ENCODE assay signal across 8 mouse cellular contexts in genomic region chr8:88244298-88244697, GRCm38 (mm10). TPM values are rescaled to one million over a fixed set of nuclear protein-coding genes. Genes with fewer than 3 reads are reported as not detected.
DNase-seq lines count a peak whose midpoint lies in the region; ATAC-seq and TF ChIP-seq lines count a peak whose summit lies in the region.

No protein-coding gene starts in this region.

- 73% methylated on average over 4 of the region's 4 CpGs for WGBS in embryonic facial prominence, embryonic 11.5 days
- WGBS in intestine, embryonic 16.5 days = 83% methylated on average over 4 of the region's 4 CpGs
- 62% methylated on average over 4 of the region's 4 CpGs for WGBS in liver, embryonic 12.5 days (ENCODE audit: insufficient replicate concordance)
- WGBS in neural tube, embryonic 15.5 days = 84% methylated on average over 4 of the region's 4 CpGs

- peak; percentile 77; the same call in 1 of the 2 replicates for TF ChIP-seq CTCF in testis, adult 2 months (IDR thresholded peaks at IDR 0.05; ENCODE audit: control insufficient read depth, insufficient read depth, insufficient replicate concordance, low read depth, low read length)

- H3K27me3 ChIP-seq in testis, adult 2 months (ENCODE audit: control insufficient read depth, insufficient read depth, low read length) = no peaks in the 10 kb centered on the region
- no peaks in the 10 kb centered on the region for H3K27me3 ChIP-seq in embryonic facial prominence, embryonic 11.5 days (ENCODE audit: control insufficient read depth, insufficient read depth, low read length)
- H3K27me3 ChIP-seq in intestine, embryonic 16.5 days (replicated peaks; ENCODE audit: control insufficient read depth, insufficient read depth, low read length) = no peaks in the 10 kb centered on the region
- no peaks in the 10 kb centered on the region for H3K27me3 ChIP-seq in liver, embryonic 12.5 days (replicated peaks)
- no peaks in the 10 kb centered on the region for H3K27me3 ChIP-seq in neural tube, embryonic 15.5 days (replicated peaks)

- H3K9me3 ChIP-seq in embryonic facial prominence, embryonic 11.5 days (replicated peaks; ENCODE audit: control insufficient read depth, low read length) = no peaks in the 10 kb centered on the region
- no peaks in the 10 kb centered on the region for H3K9me3 ChIP-seq in intestine, embryonic 16.5 days (ENCODE audit: control insufficient read depth, low read length)
- H3K9me3 ChIP-seq in liver, embryonic 12.5 days (replicated peaks) = no peaks in the 10 kb centered on the region
- no peaks in the 10 kb centered on the region for H3K9me3 ChIP-seq in neural tube, embryonic 15.5 days (replicated peaks)

- H3K4me3 ChIP-seq in testis, adult 2 months (ENCODE audit: control insufficient read depth, low read depth, low read length) = no peak overlapping the region
- no peak overlapping the region for H3K4me3 ChIP-seq in embryonic facial prominence, embryonic 11.5 days (ENCODE audit: low read depth, low read length)
- H3K4me3 ChIP-seq in intestine, embryonic 16.5 days (ENCODE audit: low read length) = no peak overlapping the region
- H3K4me3 ChIP-seq in liver, embryonic 12.5 days = no peak overlapping the region
- no peak overlapping the region for H3K4me3 ChIP-seq in neural tube, embryonic 15.5 days (replicated peaks)

- no peak overlapping the region for H3K27ac ChIP-seq in testis, adult 2 months (ENCODE audit: control insufficient read depth, insufficient read depth, low read depth, low read length)
- H3K27ac ChIP-seq in embryonic facial prominence, embryonic 11.5 days (replicated peaks; ENCODE audit: low read depth, low read length) = no peak overlapping the region
- no peak overlapping the region for H3K27ac ChIP-seq in intestine, embryonic 16.5 days (ENCODE audit: low read length)
- no peak overlapping the region for H3K27ac ChIP-seq in liver, embryonic 12.5 days
- H3K27ac ChIP-seq in neural tube, embryonic 15.5 days (replicated peaks) = no peak overlapping the region

- ATAC-seq in embryonic facial prominence, embryonic 11.5 days (replicated peaks; ENCODE audit: insufficient number of reproducible peaks, low FRiP score, low TSS enrichment, low read depth) = no peak
- ATAC-seq in intestine, embryonic 16.5 days = peak; percentile 76
- peak; percentile 76 for ATAC-seq in liver, embryonic 12.5 days
- ATAC-seq in neural tube, embryonic 15.5 days (ENCODE audit: low FRiP score) = 0 out of 2 replicates have a peak, but pooled peaks have one; percentile 78

- H3K9ac ChIP-seq in embryonic facial prominence, embryonic 11.5 days (replicated peaks; ENCODE audit: low read length) = no peak overlapping the region
- no peak overlapping the region for H3K9ac ChIP-seq in intestine, embryonic 16.5 days (ENCODE audit: low read depth, low read length)
- H3K9ac ChIP-seq in liver, embryonic 12.5 days = no peak overlapping the region
- no peak overlapping the region for H3K9ac ChIP-seq in neural tube, embryonic 15.5 days (replicated peaks)

- TF ChIP-seq POLR2A in testis, adult 2 months (IDR thresholded peaks at IDR 0.05; ENCODE audit: control insufficient read depth, low read depth, low read length) = no peak

- H3K36me3 ChIP-seq in testis, adult 2 months (ENCODE audit: control insufficient read depth, insufficient read depth, low read length) = peaks cover 3% of the 10 kb centered on the region
- no peaks in the 10 kb centered on the region for H3K36me3 ChIP-seq in embryonic facial prominence, embryonic 11.5 days (replicated peaks; ENCODE audit: control insufficient read depth, insufficient read depth, low read depth, low read length)
- no peaks in the 10 kb centered on the region for H3K36me3 ChIP-seq in intestine, embryonic 16.5 days (ENCODE audit: control insufficient read depth, insufficient read depth, low read length)
- peaks cover 53% of the 10 kb centered on the region for H3K36me3 ChIP-seq in liver, embryonic 12.5 days
- H3K36me3 ChIP-seq in neural tube, embryonic 15.5 days = peaks cover 25% of the 10 kb centered on the region

- H3K4me2 ChIP-seq in embryonic facial prominence, embryonic 11.5 days (ENCODE audit: low read depth, low read length) = no peak overlapping the region
- H3K4me2 ChIP-seq in intestine, embryonic 16.5 days (ENCODE audit: low read depth, low read length) = no peak overlapping the region
- no peak overlapping the region for H3K4me2 ChIP-seq in liver, embryonic 12.5 days
- no peak overlapping the region for H3K4me2 ChIP-seq in neural tube, embryonic 15.5 days

- H3K4me1 ChIP-seq in testis, adult 2 months (ENCODE audit: control insufficient read depth, insufficient read depth, low read length) = no peaks in the 10 kb centered on the region
- H3K4me1 ChIP-seq in embryonic facial prominence, embryonic 11.5 days (ENCODE audit: control insufficient read depth, insufficient read depth, low read length) = no peaks in the 10 kb centered on the region
- H3K4me1 ChIP-seq in intestine, embryonic 16.5 days (ENCODE audit: control insufficient read depth, insufficient read depth, low read length) = no peaks in the 10 kb centered on the region
- peaks cover 13% of the 10 kb centered on the region for H3K4me1 ChIP-seq in liver, embryonic 12.5 days
- H3K4me1 ChIP-seq in neural tube, embryonic 15.5 days = 0 out of 2 replicates have a peak, but pooled peaks cover 3% of the 10 kb centered on the region

- DNase-seq in testis, postnatal 14 days (ENCODE audit: low spot score) = no peak
- DNase-seq in adrenal gland, postnatal 10 days = peak; percentile 70
- peak; percentile 62 for DNase-seq in embryonic facial prominence, embryonic 11.5 days (ENCODE audit: low spot score)
- peak; percentile 75 for DNase-seq in thymus, postnatal 4 days

RNA-seq across cellular contexts. Expression of gene Adcy7, which starts 27.9 kb away (rescaled TPM):
- 4.6 and 5.4 TPM in 2 replicates for polyA plus RNA-seq in testis, adult 2 months (2012; rRNA removed)
- total RNA-seq in adrenal gland, postnatal 10 days (2021) = 10 to 100 TPM in 1 of 2 experiments, 1 to 10 TPM in 1; 8.1 to 10.1 TPM
- polyA plus RNA-seq in embryonic facial prominence, embryonic 11.5 days (2014; fragmentation: Nextera tagmentation; extraction: Ambion mirVana) = 2.1 and 2.4 TPM in 2 replicates
- 2.7 and 2.9 TPM in 2 replicates for polyA plus RNA-seq in intestine, embryonic 16.5 days (2015; fragmentation: Nextera tagmentation; extraction: Ambion mirVana)
- 38.0 and 41.6 TPM in 2 replicates for polyA plus RNA-seq in liver, embryonic 12.5 days (2016; fragmentation: Nextera tagmentation; extraction: Ambion mirVana)
- 6.0 and 10.7 TPM in 2 replicates for polyA plus RNA-seq in neural tube, embryonic 15.5 days (2015; fragmentation: Nextera tagmentation; extraction: Ambion mirVana)

RNA-seq across cellular contexts. Expression of gene Tent4b, which starts 45.3 kb away (rescaled TPM):
- 83.1 and 92.8 TPM in 2 replicates for polyA plus RNA-seq in testis, adult 2 months (2012; rRNA removed)
- 10 to 100 TPM; 25.4 to 30.2 TPM for total RNA-seq in adrenal gland, postnatal 10 days (2021)
- polyA plus RNA-seq in embryonic facial prominence, embryonic 11.5 days (2014; fragmentation: Nextera tagmentation; extraction: Ambion mirVana) = 10.0 and 12.0 TPM in 2 replicates
- 3.4 and 4.2 TPM in 2 replicates for polyA plus RNA-seq in intestine, embryonic 16.5 days (2015; fragmentation: Nextera tagmentation; extraction: Ambion mirVana)
- 8.7 TPM in 2 replicates for polyA plus RNA-seq in liver, embryonic 12.5 days (2016; fragmentation: Nextera tagmentation; extraction: Ambion mirVana)
- 8.5 and 9.7 TPM in 2 replicates for polyA plus RNA-seq in neural tube, embryonic 15.5 days (2015; fragmentation: Nextera tagmentation; extraction: Ambion mirVana)
